Mouse (Mus musculus): ENCODE data around the gene 2010111I01Rik. TPM values are rescaled to one million over a fixed set of nuclear protein-coding genes. Genes with fewer than 3 reads are reported as not detected.

2010111I01Rik gene
- polyA plus RNA-seq, 1 experiment from 2014 or later, result 52.6 TPM

DNA sequence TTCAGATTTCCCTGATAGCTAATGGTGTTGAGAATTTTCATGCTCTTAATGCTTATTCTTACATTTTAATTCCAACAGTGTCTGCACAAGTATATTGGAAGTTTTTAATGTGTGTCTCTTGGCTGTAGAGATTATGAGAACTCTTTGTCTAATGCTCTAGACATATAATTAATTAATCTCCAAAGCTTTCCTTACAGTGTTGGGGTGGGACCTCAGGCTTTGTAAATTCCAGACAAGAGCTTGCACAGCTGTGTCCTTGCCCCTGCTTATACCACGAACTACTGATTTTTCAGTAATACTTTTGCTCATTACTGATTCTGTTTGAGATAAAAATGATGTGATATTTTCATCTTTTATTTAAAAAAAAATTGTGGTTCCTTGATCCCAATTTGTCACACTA, 74.2 kb downstream of the 2010111I01Rik start:
- no peaks in the 10 kb centered on the region for H3K9me3 ChIP-seq
- H3K4me1 ChIP-seq, result peaks cover 6% of the 10 kb centered on the region; the same call in 1 of the 2 replicates
- H3K27ac ChIP-seq, result no peak overlapping the region
- DNase-seq (ENCODE audit: low spot score), result no peak
- H3K36me3 ChIP-seq, result no peaks in the 10 kb centered on the region
- 80% methylated on average over 1 of the region's 1 CpGs for WGBS
- H3K27me3 ChIP-seq (ENCODE audit: insufficient read depth, poor library complexity, severe bottlenecking), result no peaks in the 10 kb centered on the region
- no peak overlapping the region for H3K4me3 ChIP-seq

DNA sequence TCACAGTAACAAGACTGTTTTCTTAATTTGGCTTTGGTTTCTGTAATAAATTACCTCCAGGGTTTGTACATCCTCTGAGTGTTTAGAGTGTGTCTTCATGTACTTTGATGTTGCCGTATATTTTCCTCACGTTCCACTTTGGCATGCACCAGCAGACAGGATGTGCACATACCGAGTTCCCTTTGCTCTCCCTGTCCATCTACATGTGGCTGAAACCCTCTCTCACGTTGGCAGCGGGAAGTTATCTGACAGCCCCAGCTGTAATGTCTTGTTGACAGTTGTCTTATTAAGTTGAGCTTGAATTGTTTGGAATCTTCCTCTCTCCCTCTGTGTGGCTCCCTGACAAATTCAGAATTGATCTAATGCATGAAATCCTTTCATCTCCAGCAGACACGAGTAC, 74.6 kb downstream of the 2010111I01Rik start:
- Histone ChIP-seq H3K36me3 (no peaks in the 10 kb centered on the region), H3K4me1 (peaks cover 9% of the 10 kb centered on the region; the same call in 1 of the 2 replicates), H3K27ac (0 out of 2 replicates have a peak overlapping the region, but pooled peaks have one; percentile 47), H3K27me3 (ENCODE audit: insufficient read depth, poor library complexity, severe bottlenecking) (no peaks in the 10 kb centered on the region), H3K9me3 (no peaks in the 10 kb centered on the region), H3K4me3 (no peak overlapping the region)
- 47% methylated on average over 6 of the region's 6 CpGs for WGBS
- no peak for DNase-seq (ENCODE audit: low spot score)

DNA sequence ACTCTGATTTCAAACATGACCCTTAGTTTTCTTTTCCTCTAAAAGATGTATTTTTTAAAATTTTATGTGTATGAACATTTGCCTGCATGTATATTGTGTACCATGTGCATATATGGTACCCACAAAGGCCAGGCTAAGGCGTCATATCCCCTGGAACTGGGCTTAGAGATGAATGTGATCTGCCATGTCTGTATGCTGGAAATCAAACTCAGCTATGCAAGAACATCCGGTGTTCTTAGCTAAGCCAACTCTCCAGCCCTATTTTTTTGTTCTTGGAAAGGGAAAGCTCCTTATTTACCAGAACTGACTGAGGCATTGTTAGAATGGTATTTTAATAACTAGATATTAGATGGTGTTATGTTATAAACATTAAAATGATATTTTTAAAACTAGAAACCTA, 75.2 kb downstream of the 2010111I01Rik start:
- Histone ChIP-seq H3K4me3 (no peak overlapping the region), H3K9me3 (no peaks in the 10 kb centered on the region), H3K27ac (0 out of 2 replicates have a peak overlapping the region, but pooled peaks have one; percentile 47), H3K4me1 (peaks cover 9% of the 10 kb centered on the region; the same call in 1 of the 2 replicates), H3K36me3 (no peaks in the 10 kb centered on the region), H3K27me3 (ENCODE audit: insufficient read depth, poor library complexity, severe bottlenecking) (no peaks in the 10 kb centered on the region)
- no peak for DNase-seq (ENCODE audit: low spot score)
- WGBS, result 83% methylated on average over 2 of the region's 2 CpGs

DNA sequence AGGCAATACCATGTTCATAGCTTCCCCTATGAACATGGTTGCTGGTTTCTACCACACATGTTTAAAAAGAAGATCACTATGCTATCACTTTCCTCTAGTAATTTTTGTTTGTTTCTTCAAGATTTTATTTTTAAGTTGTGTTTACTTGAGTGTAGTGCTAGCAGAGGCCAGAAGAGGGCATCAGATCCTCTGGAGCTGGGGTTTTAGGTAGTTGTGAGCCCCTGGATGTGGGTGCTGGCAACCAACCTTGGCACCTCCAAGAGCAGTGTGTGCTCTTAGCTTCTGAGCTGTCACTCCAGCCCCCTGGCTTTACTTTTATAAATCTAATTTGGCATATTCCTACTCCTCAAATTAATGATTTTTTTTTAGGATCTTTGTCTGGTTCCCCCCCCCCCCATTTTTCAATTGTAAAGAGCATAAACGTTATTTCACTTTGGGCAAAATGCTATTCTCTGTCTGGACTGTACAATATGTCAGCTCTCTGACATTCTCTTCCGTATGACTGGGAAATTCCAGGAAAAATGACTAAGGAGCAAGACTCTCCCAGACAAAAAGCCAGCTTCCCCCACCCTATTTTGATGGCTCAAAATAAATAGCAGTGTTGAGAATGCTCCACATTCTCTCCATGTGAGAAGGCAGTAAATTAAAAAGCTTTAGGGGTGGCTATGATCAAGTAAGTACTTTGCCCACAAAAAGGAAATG, 81.0 kb downstream of the 2010111I01Rik start:
- H3K4me3 ChIP-seq, result no peak overlapping the region
- H3K27ac ChIP-seq, result no peak overlapping the region
- 0 out of 2 replicates have a peak, but pooled peaks cover 6% of the 10 kb centered on the region for H3K4me1 ChIP-seq
- DNase-seq (ENCODE audit: low spot score), result no peak
- H3K27me3 ChIP-seq (ENCODE audit: insufficient read depth, poor library complexity, severe bottlenecking), result no peaks in the 10 kb centered on the region
- H3K36me3 ChIP-seq, result no peaks in the 10 kb centered on the region
- no peaks in the 10 kb centered on the region for H3K9me3 ChIP-seq
- WGBS, result 78% methylated on average over 2 of the region's 2 CpGs

DNA sequence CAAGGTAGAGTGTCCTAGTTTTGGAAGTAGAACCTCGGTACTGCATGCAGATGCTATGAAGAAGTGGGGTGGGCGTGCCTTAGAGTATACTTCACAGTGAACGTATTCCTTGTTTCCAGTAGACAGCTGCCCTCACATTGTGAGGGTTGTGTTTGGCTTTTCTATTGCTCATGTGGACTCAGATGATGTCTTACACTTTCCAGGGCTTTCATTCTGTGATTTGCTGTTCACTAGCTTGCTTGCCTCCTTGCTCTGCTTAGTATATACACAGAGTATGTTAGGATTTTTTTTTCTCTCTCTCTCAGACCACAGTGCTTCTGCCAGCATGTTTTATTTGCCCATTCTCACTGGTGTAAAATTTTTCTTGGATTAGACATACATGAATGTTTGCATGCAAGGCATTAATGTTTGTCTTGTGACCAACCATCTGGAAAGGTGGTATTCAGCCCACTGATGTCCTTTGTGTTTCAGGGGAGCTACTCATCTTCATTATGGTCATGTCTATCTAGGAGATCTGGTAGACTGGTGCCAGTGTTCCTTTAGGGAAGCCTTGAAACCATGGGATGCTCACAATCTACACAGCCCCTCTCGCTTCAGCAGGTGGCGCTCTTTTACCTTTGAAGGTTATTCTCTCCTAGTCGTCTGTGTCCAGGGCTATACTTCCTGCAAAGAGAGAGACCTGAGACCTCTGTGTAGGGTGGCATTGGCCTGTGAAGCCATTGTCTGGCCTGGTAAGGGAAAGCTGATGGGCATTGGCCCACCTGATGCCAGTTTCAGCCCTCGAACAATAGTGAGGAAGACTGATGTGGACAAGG, 81.7 kb downstream of the 2010111I01Rik start:
- H3K9me3 ChIP-seq, result no peaks in the 10 kb centered on the region
- no peak for DNase-seq (ENCODE audit: low spot score)
- WGBS, result 41% methylated on average over 7 of the region's 7 CpGs
- 0 out of 2 replicates have a peak, but pooled peaks cover 6% of the 10 kb centered on the region for H3K4me1 ChIP-seq
- H3K36me3 ChIP-seq, result no peaks in the 10 kb centered on the region
- no peak overlapping the region for H3K4me3 ChIP-seq
- no peak overlapping the region for H3K27ac ChIP-seq
- H3K27me3 ChIP-seq (ENCODE audit: insufficient read depth, poor library complexity, severe bottlenecking), result no peaks in the 10 kb centered on the region

DNA sequence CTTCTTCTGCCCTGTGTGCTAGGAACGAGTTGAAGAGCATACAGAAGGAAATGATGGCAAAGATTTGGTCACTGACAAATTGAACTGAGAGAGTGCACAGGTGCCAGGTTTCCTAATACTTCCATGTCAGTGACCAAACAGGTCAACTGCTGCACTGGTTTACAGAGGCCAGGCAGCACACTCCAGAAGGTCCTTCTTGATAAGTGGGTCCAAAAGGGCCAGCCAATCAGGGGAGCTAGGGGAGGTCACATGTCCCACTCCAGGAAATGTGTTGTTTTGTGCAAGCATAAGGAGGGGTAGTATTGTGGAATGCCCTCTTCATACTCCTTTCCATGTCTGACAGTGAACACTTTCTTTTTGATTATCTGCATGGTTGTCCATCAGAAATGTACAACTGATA, 99.0 kb downstream of the 2010111I01Rik start:
- no peaks in the 10 kb centered on the region for H3K4me1 ChIP-seq
- WGBS, result 65% methylated on average over 1 of the region's 1 CpGs
- no peak overlapping the region for H3K27ac ChIP-seq
- no peaks in the 10 kb centered on the region for H3K27me3 ChIP-seq (ENCODE audit: insufficient read depth, poor library complexity, severe bottlenecking)
- DNase-seq (ENCODE audit: low spot score), result no peak
- H3K36me3 ChIP-seq, result no peaks in the 10 kb centered on the region
- no peaks in the 10 kb centered on the region for H3K9me3 ChIP-seq
- no peak overlapping the region for H3K4me3 ChIP-seq

DNA sequence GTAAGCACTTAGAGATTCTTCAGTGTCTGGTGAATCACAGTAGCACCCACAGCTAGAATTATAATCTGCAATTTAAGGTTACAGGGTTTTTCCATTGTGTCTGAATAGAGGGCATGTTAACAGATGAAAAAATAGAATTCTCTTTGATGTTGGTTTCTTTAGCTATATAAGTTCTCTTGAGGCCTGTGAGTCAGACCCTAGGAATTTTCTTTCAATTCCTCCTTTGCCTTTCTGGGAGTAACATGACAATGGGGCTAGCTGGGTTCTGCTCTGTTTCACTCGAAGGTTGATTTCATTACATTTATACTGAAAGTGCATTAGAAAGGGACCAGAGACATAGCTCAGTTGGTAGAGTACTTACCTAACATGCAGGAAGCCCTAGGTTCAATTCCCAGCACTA, 101.9 kb downstream of the 2010111I01Rik start:
- no peak for DNase-seq (ENCODE audit: low spot score)
- H3K9me3 ChIP-seq, result no peaks in the 10 kb centered on the region
- no peaks in the 10 kb centered on the region for H3K27me3 ChIP-seq (ENCODE audit: insufficient read depth, poor library complexity, severe bottlenecking)
- no peak overlapping the region for H3K4me3 ChIP-seq
- 57% methylated on average over 1 of the region's 1 CpGs for WGBS
- H3K4me1 ChIP-seq, result peaks cover under 1% of the 10 kb centered on the region; the same call in 1 of the 2 replicates
- no peak overlapping the region for H3K27ac ChIP-seq
- no peaks in the 10 kb centered on the region for H3K36me3 ChIP-seq

DNA sequence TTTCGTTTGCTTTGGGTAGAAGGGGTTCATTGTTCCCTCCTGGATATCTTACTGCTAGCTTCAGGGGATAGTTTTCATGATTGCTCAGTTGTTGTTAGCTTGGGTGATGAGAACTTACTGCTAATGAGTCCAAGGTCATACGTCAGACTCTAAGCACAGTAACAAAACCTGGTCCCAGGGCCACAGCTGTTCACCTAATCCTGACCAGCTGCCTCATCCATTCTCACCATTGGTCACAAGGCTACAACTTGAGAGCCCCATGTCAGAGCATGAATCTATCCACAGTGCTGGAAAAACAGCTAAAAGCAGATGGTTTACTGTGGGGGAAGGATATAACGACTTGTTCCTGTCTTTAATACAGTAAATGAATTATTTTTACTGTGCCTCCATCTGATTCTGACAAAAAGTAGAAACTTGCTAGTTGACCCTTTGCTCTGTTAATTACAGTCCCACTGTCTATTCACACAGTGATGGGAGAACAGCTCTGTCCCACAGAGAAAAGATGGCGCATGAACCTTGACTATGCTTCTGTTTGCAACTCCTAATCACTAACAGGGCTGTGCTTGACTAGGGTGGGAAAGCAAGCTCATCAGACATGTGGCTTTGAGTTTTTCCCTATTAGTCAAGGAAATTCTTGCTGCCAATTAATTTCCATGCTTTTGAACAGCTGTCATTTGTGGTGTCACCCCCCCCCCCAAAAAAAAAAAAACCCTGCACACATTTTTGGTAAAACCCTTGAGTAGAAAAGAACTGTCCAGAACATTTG, 103.9 kb downstream of the 2010111I01Rik start:
- Histone ChIP-seq H3K27ac (no peak overlapping the region), H3K4me1 (peaks cover 10% of the 10 kb centered on the region), H3K36me3 (no peaks in the 10 kb centered on the region), H3K27me3 (ENCODE audit: insufficient read depth, poor library complexity, severe bottlenecking) (no peaks in the 10 kb centered on the region), H3K4me3 (no peak overlapping the region), H3K9me3 (no peaks in the 10 kb centered on the region)
- DNase-seq (ENCODE audit: low spot score), result no peak
- 72% methylated on average over 4 of the region's 4 CpGs for WGBS

DNA sequence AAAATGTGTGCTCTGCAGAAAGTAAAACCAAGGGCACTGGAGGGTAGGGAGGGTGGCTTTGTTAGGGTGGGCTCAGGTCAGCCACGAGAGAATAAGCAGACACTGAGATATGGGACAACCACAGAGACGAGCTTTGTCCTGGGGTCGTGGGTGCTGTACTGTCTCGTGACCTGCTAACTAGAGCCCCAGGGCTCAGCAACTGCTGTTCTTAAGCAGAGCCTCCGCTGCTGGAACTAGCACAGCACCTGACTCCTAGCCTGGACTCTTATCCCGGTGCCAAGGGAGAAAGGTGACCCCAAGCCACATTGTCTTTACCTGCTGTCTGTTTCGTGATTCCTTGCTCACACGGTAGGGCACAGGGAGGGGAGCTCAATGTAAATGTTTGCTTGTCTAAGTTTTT, 107.2 kb downstream of the 2010111I01Rik start:
- Histone ChIP-seq H3K36me3 (no peaks in the 10 kb centered on the region), H3K4me3 (no peak overlapping the region), H3K27ac (0 out of 2 replicates have a peak overlapping the region, but pooled peaks have one; percentile 22), H3K9me3 (no peaks in the 10 kb centered on the region), H3K27me3 (ENCODE audit: insufficient read depth, poor library complexity, severe bottlenecking) (no peaks in the 10 kb centered on the region), H3K4me1 (peaks cover 18% of the 10 kb centered on the region)
- 58% methylated on average over 8 of the region's 8 CpGs for WGBS
- no peak for DNase-seq (ENCODE audit: low spot score)

DNA sequence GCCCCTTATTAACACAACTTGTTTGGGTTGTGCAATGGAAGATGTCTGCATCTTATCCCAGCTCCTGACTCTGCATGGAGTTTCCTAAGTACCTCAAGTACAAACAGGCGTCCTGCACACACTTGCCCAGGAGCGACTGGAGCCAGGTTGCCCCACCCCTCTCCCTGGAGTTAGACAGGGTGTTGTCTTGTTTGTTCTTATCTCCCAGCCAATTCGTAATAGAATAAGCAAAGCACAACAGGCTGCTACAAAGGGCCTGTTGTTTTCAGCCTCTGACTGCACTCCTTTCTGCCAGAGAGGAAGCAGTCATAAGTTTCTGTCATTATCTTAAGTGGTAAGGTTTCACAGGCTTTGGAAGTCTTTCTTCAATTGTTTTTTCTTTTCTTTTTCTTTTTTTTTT, 107.7 kb downstream of the 2010111I01Rik start:
- 9% methylated on average over 3 of the region's 3 CpGs for WGBS
- Histone ChIP-seq H3K27ac (no peak overlapping the region), H3K36me3 (no peaks in the 10 kb centered on the region), H3K4me3 (no peak overlapping the region), H3K9me3 (no peaks in the 10 kb centered on the region), H3K27me3 (ENCODE audit: insufficient read depth, poor library complexity, severe bottlenecking) (no peaks in the 10 kb centered on the region), H3K4me1 (peaks cover 18% of the 10 kb centered on the region)
- DNase-seq (ENCODE audit: low spot score), result peak; percentile 73

DNA sequence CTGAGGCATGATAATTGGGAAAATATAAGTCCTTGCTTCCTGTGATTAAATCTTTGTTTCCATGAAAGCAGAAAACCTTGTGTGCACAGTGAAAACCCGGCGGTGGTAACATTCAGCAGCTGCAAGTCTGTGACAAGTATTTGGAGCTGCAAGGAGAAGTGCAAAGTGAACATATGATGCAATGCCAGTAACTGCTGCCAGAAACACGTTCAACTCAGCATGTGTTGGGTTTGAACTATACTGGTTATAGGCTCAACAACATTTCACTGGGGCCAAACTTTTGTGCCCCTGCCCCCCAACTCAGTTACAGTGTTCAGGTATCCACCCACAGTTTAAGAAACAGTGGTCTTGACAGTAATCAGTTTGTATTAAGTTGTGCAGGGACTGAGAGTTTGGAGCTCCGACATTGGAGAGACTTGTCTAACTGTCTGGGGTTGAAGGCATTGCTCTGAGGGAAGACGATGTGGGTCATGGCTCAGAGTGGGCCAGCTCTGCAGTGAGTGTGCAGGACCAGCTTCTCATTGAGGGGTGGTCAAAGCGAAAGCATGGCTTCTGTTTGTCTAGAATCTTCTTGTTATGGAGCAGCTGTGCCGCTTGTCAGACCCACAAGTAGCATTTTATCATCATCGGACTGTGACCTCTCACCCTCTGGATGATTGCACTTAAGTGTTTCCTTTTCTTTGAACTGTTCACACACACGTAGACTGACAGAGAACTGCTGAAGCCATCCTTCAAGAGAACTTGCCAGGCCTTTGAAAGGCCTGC, 109.4 kb downstream of the 2010111I01Rik start:
- Histone ChIP-seq H3K9me3 (no peaks in the 10 kb centered on the region), H3K27me3 (ENCODE audit: insufficient read depth, poor library complexity, severe bottlenecking) (no peaks in the 10 kb centered on the region), H3K4me3 (no peak overlapping the region), H3K27ac (no peak overlapping the region), H3K4me1 (peaks cover 18% of the 10 kb centered on the region), H3K36me3 (no peaks in the 10 kb centered on the region)
- WGBS, result 53% methylated on average over 9 of the region's 9 CpGs
- DNase-seq (ENCODE audit: low spot score), result peak; percentile 71

DNA sequence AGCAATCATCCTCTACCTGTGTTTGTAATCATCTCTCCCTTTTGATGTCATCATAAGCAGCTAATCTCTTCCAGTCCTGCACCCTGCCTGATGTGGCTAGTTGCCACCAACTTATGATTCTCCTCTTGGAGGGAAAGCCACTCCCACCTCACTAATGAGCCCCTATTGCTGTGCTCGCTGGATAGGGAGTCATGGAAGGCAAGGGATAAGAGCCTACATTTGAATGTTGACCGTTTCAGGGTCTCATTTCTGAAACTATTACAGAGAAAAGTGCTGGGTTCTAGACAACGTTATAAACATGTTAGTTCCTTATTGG, 109.9 kb downstream of the 2010111I01Rik start:
- WGBS, result 67% methylated on average over 3 of the region's 3 CpGs

More for the DNA sequence above, 109.9 kb downstream of the 2010111I01Rik start:
- no peaks in the 10 kb centered on the region for H3K36me3 ChIP-seq
- peaks cover 18% of the 10 kb centered on the region for H3K4me1 ChIP-seq
- no peaks in the 10 kb centered on the region for H3K9me3 ChIP-seq
- no peak for DNase-seq (ENCODE audit: low spot score)
- H3K27me3 ChIP-seq (ENCODE audit: insufficient read depth, poor library complexity, severe bottlenecking), result no peaks in the 10 kb centered on the region
- H3K4me3 ChIP-seq, result no peak overlapping the region
- no peak overlapping the region for H3K27ac ChIP-seq
